Comparison of ENCODE assay signal across 7 mouse cellular contexts in the genomic region with DNA sequence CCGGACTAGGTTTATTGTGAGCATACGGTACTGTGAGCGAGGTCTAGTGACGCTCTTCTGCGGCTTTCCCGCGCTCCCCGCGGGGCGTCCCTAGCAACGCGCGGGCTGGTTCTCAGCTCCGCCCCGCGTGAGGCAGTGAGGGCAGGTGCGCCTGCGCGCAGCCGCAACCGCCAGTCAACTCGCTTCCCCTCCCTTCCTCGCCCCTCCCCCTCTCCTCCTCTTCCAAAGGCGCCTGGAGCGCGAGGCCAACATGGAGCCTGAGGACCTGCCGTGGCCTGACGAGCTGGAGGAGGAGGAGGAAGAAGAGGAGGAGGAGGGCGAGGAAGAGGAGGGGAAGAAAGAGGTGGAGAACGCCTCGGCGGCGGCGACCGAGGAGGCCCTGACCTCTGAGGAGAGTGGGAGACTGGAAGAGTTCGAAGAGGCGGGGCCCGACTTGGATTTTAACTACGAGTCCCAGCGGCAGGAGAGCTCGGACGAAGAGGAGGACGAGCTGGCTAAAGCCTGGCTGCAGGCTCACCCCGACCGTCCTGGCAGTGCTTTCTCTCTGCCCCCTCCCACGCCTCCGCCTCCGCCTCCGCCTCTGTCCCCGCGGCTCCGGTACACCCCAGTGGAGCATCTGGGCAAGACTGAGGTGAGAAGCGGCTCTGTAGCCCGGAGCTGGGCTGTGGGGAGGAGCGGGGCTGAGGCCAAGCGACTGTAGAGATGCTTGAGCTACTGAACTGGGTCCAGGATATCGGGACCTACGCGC. TPM values are rescaled to one million over a fixed set of nuclear protein-coding genes. Genes with fewer than 3 reads are reported as not detected.
A peak's percentile ranks its signal among the peaks of the same experiment; 100 is the strongest.
DNase-seq lines count a peak whose midpoint lies in the region; ATAC-seq lines count a peak whose summit lies in the region.

A gene (plus strand): TSS at position 136 of the 748 bp plus-strand sequence.

- H3K4me3 ChIP-seq in intestine, embryonic 15.5 days (replicated peaks): peak within 1 kb of the TSS; percentile 78
- peak within 1 kb of the TSS; percentile 81 for H3K4me3 ChIP-seq in midbrain, embryonic 10.5 days

- no peaks in the 10 kb centered on the region for H3K36me3 ChIP-seq in intestine, embryonic 15.5 days
- H3K36me3 ChIP-seq in midbrain, embryonic 10.5 days: no peaks in the 10 kb centered on the region

- DNase-seq in adrenal gland, adult 2 months: peak; percentile 97
- peak; percentile 95 for DNase-seq in embryo, embryonic 11.5 days (ENCODE audit: low read depth, low spot score)
- DNase-seq in gastrocnemius, postnatal 36 days: peak; percentile 81 to 92
- DNase-seq in left cerebral cortex, postnatal 25 days (ENCODE audit: low spot score in 2 of 2): peak; percentile 92 to 96
- peak; percentile 96 for DNase-seq in midbrain, embryonic 10.5 days (ENCODE audit: low spot score)
- peak; percentile 98 for DNase-seq in right cerebral cortex, postnatal 4 days

- peak; percentile 97 for ATAC-seq in intestine, embryonic 15.5 days

- peak within 1 kb of the TSS; percentile 79 for H3K27ac ChIP-seq in intestine, embryonic 15.5 days
- peak within 1 kb of the TSS; percentile 94 for H3K27ac ChIP-seq in midbrain, embryonic 10.5 days (replicated peaks)

- H3K27me3 ChIP-seq in intestine, embryonic 15.5 days (replicated peaks): no peaks in the 10 kb centered on the region
- no peaks in the 10 kb centered on the region for H3K27me3 ChIP-seq in midbrain, embryonic 10.5 days (ENCODE audit: low read depth, poor library complexity, severe bottlenecking)

- H3K4me2 ChIP-seq in intestine, embryonic 15.5 days (replicated peaks): peak within 1 kb of the TSS; percentile 75

- H3K4me1 ChIP-seq in intestine, embryonic 15.5 days (replicated peaks): peaks cover 10% of the 10 kb centered on the region; the same call in 1 of the 2 replicates
- H3K4me1 ChIP-seq in midbrain, embryonic 10.5 days: peaks cover 21% of the 10 kb centered on the region

- H3K9ac ChIP-seq in intestine, embryonic 15.5 days: peak within 1 kb of the TSS; percentile 75

- WGBS in intestine, embryonic 15.5 days: under 1% methylated on average over 58 of the region's 59 CpGs
- under 1% methylated on average over 59 of the region's 59 CpGs for WGBS in midbrain, embryonic 10.5 days

- intact Hi-C loops in gastrocnemius, postnatal 36 days (cut with DNase I): loop anchor here (10.0 kb wide), 1 partner anchor 307 kb away; no protein-coding TSS in a partner anchor
- intact Hi-C loops in left cerebral cortex, postnatal 25 days (cut with DNase I): loop anchor here (5.0 to 10.0 kb wide), 2 partner anchors 75 to 327 kb away; a partner anchor contains a TSS

- no peaks in the 10 kb centered on the region for H3K9me3 ChIP-seq in intestine, embryonic 15.5 days
- no peaks in the 10 kb centered on the region for H3K9me3 ChIP-seq in midbrain, embryonic 10.5 days (replicated peaks)

RNA-seq across cellular contexts. Expression of the gene that starts here (rescaled TPM):
- total RNA-seq in adrenal gland, adult 2 months (2021): 1 to 10 TPM; 7.2 to 8.5 TPM
- polyA plus RNA-seq in adrenal gland, adult 2 months (2012; rRNA removed): 0.31 and 0.39 TPM in 2 replicates
- total RNA-seq in gastrocnemius, postnatal 36 days (2021): under 1 TPM; 0.69 to 0.82 TPM
- polyA plus RNA-seq in intestine, embryonic 15.5 days (2015; fragmentation: Nextera tagmentation; extraction: Ambion mirVana): 3.1 and 3.6 TPM in 2 replicates
- 1 to 10 TPM; 8.1 to 9.8 TPM for total RNA-seq in left cerebral cortex, postnatal 25 days (2021)
- 9.6 and 10.5 TPM in 2 replicates for polyA plus RNA-seq in midbrain, embryonic 10.5 days (2016; fragmentation: Nextera tagmentation; extraction: Ambion mirVana)

Comparison
In these comparisons a context has a peak if more than half of its experiments do, and no peak if none do; other contexts are left out.
1. Peak in every context shown above with its lines: DNase-seq, ATAC-seq, H3K4me3 ChIP-seq and H3K27ac ChIP-seq.
2. RNA of the gene that starts here (total RNA-seq): 8.1 to 9.8 TPM in left cerebral cortex, postnatal 25 days and 7.2 to 8.5 TPM in adrenal gland, adult 2 months; 0.69 to 0.82 TPM in gastrocnemius, postnatal 36 days; every median in the first group is over 4 times any median in the second.
3. Peak in DNase-seq in gastrocnemius, postnatal 36 days; RNA of the gene not detected or under 1 TPM.